Comparison of ENCODE assay signal across 8 mouse cellular contexts in genomic region chr3:104865341-104865788, GRCm38 (mm10). TPM values are rescaled to one million over a fixed set of nuclear protein-coding genes. Genes with fewer than 3 reads are reported as not detected.
A peak's percentile ranks its signal among the peaks of the same experiment; 100 is the strongest.
DNase-seq lines count a peak whose midpoint lies in the region; ATAC-seq lines count a peak whose summit lies in the region.

No protein-coding gene starts in this region.

- H3K27ac ChIP-seq in embryonic facial prominence, embryonic 12.5 days, result peak overlapping the region; percentile 97
- peak overlapping the region; percentile 97 for H3K27ac ChIP-seq in limb, embryonic 10.5 days
- H3K27ac ChIP-seq in midbrain, embryonic 16.5 days (ENCODE audit: low read length), result peak overlapping the region; percentile 96

- WGBS in embryonic facial prominence, embryonic 12.5 days, result 1% methylated on average over 12 of the region's 12 CpGs
- 2% methylated on average over 12 of the region's 12 CpGs for WGBS in limb, embryonic 10.5 days
- 2% methylated on average over 12 of the region's 12 CpGs for WGBS in midbrain, embryonic 16.5 days

- H3K4me2 ChIP-seq in embryonic facial prominence, embryonic 12.5 days (replicated peaks), result peak overlapping the region; percentile 75
- H3K4me2 ChIP-seq in midbrain, embryonic 16.5 days (ENCODE audit: low read length), result peak overlapping the region; percentile 81

- peaks cover 7% of the 10 kb centered on the region; the same call in 1 of the 2 replicates for H3K36me3 ChIP-seq in embryonic facial prominence, embryonic 12.5 days
- peaks cover 27% of the 10 kb centered on the region for H3K36me3 ChIP-seq in limb, embryonic 10.5 days
- peaks cover 7% of the 10 kb centered on the region for H3K36me3 ChIP-seq in midbrain, embryonic 16.5 days (ENCODE audit: control insufficient read depth, insufficient read depth, low read length)

- H3K9me3 ChIP-seq in embryonic facial prominence, embryonic 12.5 days, result no peaks in the 10 kb centered on the region
- H3K9me3 ChIP-seq in limb, embryonic 10.5 days (replicated peaks), result no peaks in the 10 kb centered on the region
- no peaks in the 10 kb centered on the region for H3K9me3 ChIP-seq in midbrain, embryonic 16.5 days (replicated peaks; ENCODE audit: control insufficient read depth, low read length, poor library complexity, severe bottlenecking)

- peaks cover 24% of the 10 kb centered on the region for H3K4me1 ChIP-seq in embryonic facial prominence, embryonic 12.5 days
- H3K4me1 ChIP-seq in limb, embryonic 10.5 days, result peaks cover 31% of the 10 kb centered on the region
- peaks cover 34% of the 10 kb centered on the region for H3K4me1 ChIP-seq in midbrain, embryonic 16.5 days (ENCODE audit: control insufficient read depth, insufficient read depth, low read length)

- DNase-seq in retina, adult 2 months (ENCODE audit: low read depth, low spot score), result peak; percentile 2
- no peak for DNase-seq in retina, postnatal 1 day
- no peak for DNase-seq in limb, embryonic 10.5 days (ENCODE audit: low spot score)
- no peak for DNase-seq in thymus, postnatal 25 days
- no peak for DNase-seq in urinary bladder, postnatal 10 days (ENCODE audit: low spot score)
- DNase-seq in right cerebral cortex, adult 2 months (ENCODE audit: low spot score in 2 of 2), result no peak

- H3K27me3 ChIP-seq in embryonic facial prominence, embryonic 12.5 days, result no peaks in the 10 kb centered on the region
- no peaks in the 10 kb centered on the region for H3K27me3 ChIP-seq in limb, embryonic 10.5 days (ENCODE audit: low read depth, poor library complexity, severe bottlenecking)
- no peaks in the 10 kb centered on the region for H3K27me3 ChIP-seq in midbrain, embryonic 16.5 days (ENCODE audit: control insufficient read depth, insufficient read depth, low read depth, low read length)

- peak overlapping the region; percentile 90 for H3K9ac ChIP-seq in embryonic facial prominence, embryonic 12.5 days
- peak overlapping the region; percentile 98 for H3K9ac ChIP-seq in midbrain, embryonic 16.5 days (ENCODE audit: low read depth, low read length)

- peak overlapping the region; percentile 84 for H3K4me3 ChIP-seq in embryonic facial prominence, embryonic 12.5 days
- peak overlapping the region; percentile 98 for H3K4me3 ChIP-seq in limb, embryonic 10.5 days
- peak overlapping the region; percentile 96 for H3K4me3 ChIP-seq in midbrain, embryonic 16.5 days (ENCODE audit: low read depth, low read length)

- ATAC-seq in embryonic facial prominence, embryonic 12.5 days (ENCODE audit: insufficient number of reproducible peaks, insufficient read depth, low FRiP score, low TSS enrichment), result no peak
- ATAC-seq in midbrain, embryonic 16.5 days, result peak; percentile 26

RNA-seq across cellular contexts. Expression of gene Capza1, which starts 1.1 kb away (rescaled TPM):
- 188 and 190 TPM in 2 replicates for polyA plus RNA-seq in embryonic facial prominence, embryonic 12.5 days (2016; fragmentation: Nextera tagmentation; extraction: Ambion mirVana)
- polyA plus RNA-seq in limb, embryonic 10.5 days (2016; fragmentation: Nextera tagmentation; extraction: Ambion mirVana), result 188 and 200 TPM in 2 replicates
- 149 and 162 TPM in 2 replicates for polyA plus RNA-seq in midbrain, embryonic 16.5 days (2015; fragmentation: Nextera tagmentation; extraction: Ambion mirVana)

RNA-seq across cellular contexts. Expression of gene St7l, which starts 1.6 kb away (rescaled TPM):
- 39.4 and 40.4 TPM in 2 replicates for polyA plus RNA-seq in embryonic facial prominence, embryonic 12.5 days (2016; fragmentation: Nextera tagmentation; extraction: Ambion mirVana)
- 25.8 and 31.0 TPM in 2 replicates for polyA plus RNA-seq in limb, embryonic 10.5 days (2016; fragmentation: Nextera tagmentation; extraction: Ambion mirVana)
- polyA plus RNA-seq in midbrain, embryonic 16.5 days (2015; fragmentation: Nextera tagmentation; extraction: Ambion mirVana), result 37.6 and 38.3 TPM in 2 replicates

RNA-seq across cellular contexts. Expression of gene Mov10, which starts 47.0 kb away (rescaled TPM):
- 70.8 and 73.8 TPM in 2 replicates for polyA plus RNA-seq in embryonic facial prominence, embryonic 12.5 days (2016; fragmentation: Nextera tagmentation; extraction: Ambion mirVana)
- 53.4 and 71.0 TPM in 2 replicates for polyA plus RNA-seq in limb, embryonic 10.5 days (2016; fragmentation: Nextera tagmentation; extraction: Ambion mirVana)
- polyA plus RNA-seq in midbrain, embryonic 16.5 days (2015; fragmentation: Nextera tagmentation; extraction: Ambion mirVana), result 7.8 and 8.3 TPM in 2 replicates
